Mouse (Mus musculus) megakaryocyte, embryonic 14.5 days (primary cell): ENCODE results near the gene Ano2. TPM values are rescaled to one million over a fixed set of nuclear protein-coding genes. Genes with fewer than 3 reads are reported as not detected.

ENCODE experiments used
- H3K27me3 ChIP-seq: replicated peaks from 2 replicates; pipeline ENCODE3; 2012; ENCODE audit warnings: inconsistent platforms
- H3K36me3 ChIP-seq: replicated peaks from 2 replicates; pipeline ENCODE3; 2012; ENCODE audit warnings: low read length, inconsistent platforms, mixed read lengths
- H3K4me1 ChIP-seq: 2 replicates; pipeline ENCODE4 v1.6.1; 2012; ENCODE audit warnings: inconsistent platforms
- H3K4me3 ChIP-seq: replicated peaks from 2 replicates; pipeline ENCODE3; 2012; ENCODE audit warnings: moderate library complexity, mild to moderate bottlenecking, inconsistent platforms
- H3K9me3 ChIP-seq: 2 replicates; pipeline ENCODE4 v1.6.1; 2012; ENCODE audit warnings: inconsistent platforms
- FLI1 ChIP-seq: IDR thresholded peaks from 2 replicates; pipeline ENCODE4 v1.6.1; 2012; ENCODE audit warnings: low read length, inconsistent platforms, mixed read lengths
- GATA1 ChIP-seq: IDR thresholded peaks from 3 replicates; pipeline ENCODE4 v1.6.1; 2012; ENCODE audit warnings: mixed read lengths, low read length, inconsistent platforms, borderline replicate concordance
- polyA plus RNA-seq: library from polyadenylated mRNA; stranded (reverse); fragments of >175 nt; gene quantifications from 2 replicates; pipeline ENCODE4 v1.2.3, GENCODE M21; 2012; ENCODE audit warnings: low replicate concordance; ENCODE audit not compliant: insufficient read depth

The Ano2 gene
- polyA plus RNA-seq, 1 experiment, result 4.8 TPM

- Histone ChIP-seq H3K36me3 (no peaks in the 10 kb centered on the region), H3K9me3 (no peaks in the 10 kb centered on the region), H3K4me1 (no peaks in the 10 kb centered on the region), H3K4me3 (no peak overlapping the region), H3K27me3 (peaks cover 5% of the 10 kb centered on the region)
- TF ChIP-seq FLI1 (no peak), GATA1 (no peak)
Measured at GRCm38 (mm10) chr6:126088489-126089265, 398.5 kb downstream of the Ano2 start.

Other genes starting within 250 kb of the Ano2 start
- 24.2 and 52.6 TPM in 2 replicates for gene Cd9, start 195.6 kb upstream of the Ano2 start, polyA plus RNA-seq
- gene Vwf, start 143.6 kb upstream of the Ano2 start, polyA plus RNA-seq, result 331 and 373 TPM in 2 replicates